Mouse (Mus musculus): Measurements from ENCODE around the gene Dlx6. TPM values are rescaled to one million over a fixed set of nuclear protein-coding genes. Genes with fewer than 3 reads are reported as not detected.

Dlx6 gene
- polyA plus RNA-seq, 1 experiment from 2014 or later, result not detected

- Histone ChIP-seq H3K36me3 (ENCODE audit: control insufficient read depth, insufficient read depth, low read length) (no peaks in the 10 kb centered on the region), H3K9me3 (ENCODE audit: control insufficient read depth, low read length) (no peaks in the 10 kb centered on the region), H3K9ac (replicated peaks; ENCODE audit: low read length) (no peak overlapping the region), H3K27ac (replicated peaks; ENCODE audit: low read depth, low read length) (no peak overlapping the region), H3K4me2 (ENCODE audit: low read length) (peak overlapping the region; percentile 6; the same call in 1 of the 2 replicates), H3K27me3 (ENCODE audit: control insufficient read depth, insufficient read depth, low read length) (peaks cover 93% of the 10 kb centered on the region), H3K4me1 (ENCODE audit: control insufficient read depth, insufficient read depth, low read length) (no peaks in the 10 kb centered on the region), H3K4me3 (replicated peaks; ENCODE audit: low read depth, low read length) (no peak overlapping the region)
- no peak for ATAC-seq (ENCODE audit: low FRiP score, low TSS enrichment)
- peak; percentile 64 for DNase-seq
- WGBS, result under 1% methylated on average over 20 of the region's 20 CpGs
Measured at GRCm38 (mm10) chr6:6856316-6856715, 6.8 kb upstream of the Dlx6 start.

- ATAC-seq (ENCODE audit: low FRiP score, low TSS enrichment) (no peak), DNase-seq (peak; percentile 8)
- WGBS, result 1% methylated on average over 4 of the region's 4 CpGs
- H3K27ac ChIP-seq (replicated peaks; ENCODE audit: low read depth, low read length), result no peak overlapping the region
- peaks cover 91% of the 10 kb centered on the region for H3K27me3 ChIP-seq (ENCODE audit: control insufficient read depth, insufficient read depth, low read length)
- H3K4me1 ChIP-seq (ENCODE audit: control insufficient read depth, insufficient read depth, low read length), result no peaks in the 10 kb centered on the region
- H3K36me3 ChIP-seq (ENCODE audit: control insufficient read depth, insufficient read depth, low read length), result no peaks in the 10 kb centered on the region
- H3K4me2 ChIP-seq (ENCODE audit: low read length), result no peak overlapping the region
- H3K4me3 ChIP-seq (replicated peaks; ENCODE audit: low read depth, low read length), result no peak overlapping the region
- no peaks in the 10 kb centered on the region for H3K9me3 ChIP-seq (ENCODE audit: control insufficient read depth, low read length)
- no peak overlapping the region for H3K9ac ChIP-seq (replicated peaks; ENCODE audit: low read length)
Measured at GRCm38 (mm10) chr6:6856881-6857280, 6.3 kb upstream of the Dlx6 start.

GRCm38 (mm10) chr6:6857766-6858165 is 5.4 kb upstream of the Dlx6 start:
- Histone ChIP-seq H3K4me1 (ENCODE audit: control insufficient read depth, insufficient read depth, low read length) (no peaks in the 10 kb centered on the region), H3K36me3 (ENCODE audit: control insufficient read depth, insufficient read depth, low read length) (no peaks in the 10 kb centered on the region), H3K9ac (replicated peaks; ENCODE audit: low read length) (no peak overlapping the region), H3K27me3 (ENCODE audit: control insufficient read depth, insufficient read depth, low read length) (peaks cover 91% of the 10 kb centered on the region), H3K9me3 (ENCODE audit: control insufficient read depth, low read length) (no peaks in the 10 kb centered on the region), H3K4me3 (replicated peaks; ENCODE audit: low read depth, low read length) (no peak overlapping the region), H3K27ac (replicated peaks; ENCODE audit: low read depth, low read length) (no peak overlapping the region), H3K4me2 (ENCODE audit: low read length) (no peak overlapping the region)
- ATAC-seq (ENCODE audit: low FRiP score, low TSS enrichment) (no peak), DNase-seq (peak; percentile 7)
- WGBS, result 7% methylated on average over 2 of the region's 2 CpGs

- ATAC-seq (ENCODE audit: low FRiP score, low TSS enrichment), result no peak
- H3K9ac ChIP-seq (replicated peaks; ENCODE audit: low read length), result no peak overlapping the region
- peaks cover 90% of the 10 kb centered on the region for H3K27me3 ChIP-seq (ENCODE audit: control insufficient read depth, insufficient read depth, low read length)
- H3K4me3 ChIP-seq (replicated peaks; ENCODE audit: low read depth, low read length), result no peak overlapping the region
- no peak overlapping the region for H3K27ac ChIP-seq (replicated peaks; ENCODE audit: low read depth, low read length)
- WGBS, result 0% methylated on average over 1 of the region's 1 CpGs
- H3K4me2 ChIP-seq (ENCODE audit: low read length), result no peak overlapping the region
- peak; percentile 6 for DNase-seq
- no peaks in the 10 kb centered on the region for H3K9me3 ChIP-seq (ENCODE audit: control insufficient read depth, low read length)
- peaks cover 6% of the 10 kb centered on the region; the same call in 1 of the 2 replicates for H3K4me1 ChIP-seq (ENCODE audit: control insufficient read depth, insufficient read depth, low read length)
- no peaks in the 10 kb centered on the region for H3K36me3 ChIP-seq (ENCODE audit: control insufficient read depth, insufficient read depth, low read length)
Measured at GRCm38 (mm10) chr6:6858571-6858970, 4.6 kb upstream of the Dlx6 start.

GRCm38 (mm10) chr6:6859111-6859949 is 3.8 kb upstream of the Dlx6 start:
- Histone ChIP-seq H3K9me3 (ENCODE audit: control insufficient read depth, low read length) (no peaks in the 10 kb centered on the region), H3K9ac (replicated peaks; ENCODE audit: low read length) (no peak overlapping the region), H3K36me3 (ENCODE audit: control insufficient read depth, insufficient read depth, low read length) (no peaks in the 10 kb centered on the region), H3K27me3 (ENCODE audit: control insufficient read depth, insufficient read depth, low read length) (peaks cover 89% of the 10 kb centered on the region), H3K4me3 (replicated peaks; ENCODE audit: low read depth, low read length) (peak overlapping the region; percentile 7; the same call in 1 of the 2 replicates), H3K4me1 (ENCODE audit: control insufficient read depth, insufficient read depth, low read length) (peaks cover 6% of the 10 kb centered on the region; the same call in 1 of the 2 replicates), H3K27ac (replicated peaks; ENCODE audit: low read depth, low read length) (no peak overlapping the region), H3K4me2 (ENCODE audit: low read length) (peak overlapping the region; percentile 30; the same call in 1 of the 2 replicates)
- ATAC-seq (ENCODE audit: low FRiP score, low TSS enrichment) (no peak), DNase-seq (peak; percentile 40)
- 0% methylated on average over 19 of the region's 19 CpGs for WGBS

GRCm38 (mm10) chr6:6859950-6860410 is 3.2 kb upstream of the Dlx6 start:
- peak; percentile 34 for DNase-seq
- H3K4me2 ChIP-seq (ENCODE audit: low read length), result peak overlapping the region; percentile 30
- under 1% methylated on average over 21 of the region's 21 CpGs for WGBS

GRCm38 (mm10) chr6:6860411-6861085 is 2.6 kb upstream of the Dlx6 start:
- peak overlapping the region; percentile 30 for H3K4me2 ChIP-seq (ENCODE audit: low read length)
- no peaks in the 10 kb centered on the region for H3K9me3 ChIP-seq (ENCODE audit: control insufficient read depth, low read length)
- H3K4me3 ChIP-seq (replicated peaks; ENCODE audit: low read depth, low read length), result peak overlapping the region; percentile 7
- no peak for ATAC-seq (ENCODE audit: low FRiP score, low TSS enrichment)
- no peaks in the 10 kb centered on the region for H3K36me3 ChIP-seq (ENCODE audit: control insufficient read depth, insufficient read depth, low read length)
- H3K27me3 ChIP-seq (ENCODE audit: control insufficient read depth, insufficient read depth, low read length), result peaks cover 89% of the 10 kb centered on the region
- peaks cover 6% of the 10 kb centered on the region; the same call in 1 of the 2 replicates for H3K4me1 ChIP-seq (ENCODE audit: control insufficient read depth, insufficient read depth, low read length)
- H3K9ac ChIP-seq (replicated peaks; ENCODE audit: low read length), result 0 out of 2 replicates have a peak overlapping the region, but pooled peaks have one; percentile 6
- peak overlapping the region; percentile 57 for H3K27ac ChIP-seq (replicated peaks; ENCODE audit: low read depth, low read length)
- DNase-seq, result peak; percentile 62
- 0% methylated on average over 33 of the region's 33 CpGs for WGBS

More at GRCm38 (mm10) chr6:6859950-6860410, 3.2 kb upstream of the Dlx6 start:
- no peaks in the 10 kb centered on the region for H3K9me3 ChIP-seq (ENCODE audit: control insufficient read depth, low read length)
- peak overlapping the region; percentile 57 for H3K27ac ChIP-seq (replicated peaks; ENCODE audit: low read depth, low read length)
- H3K9ac ChIP-seq (replicated peaks; ENCODE audit: low read length), result 0 out of 2 replicates have a peak overlapping the region, but pooled peaks have one; percentile 6
- H3K36me3 ChIP-seq (ENCODE audit: control insufficient read depth, insufficient read depth, low read length), result no peaks in the 10 kb centered on the region
- H3K27me3 ChIP-seq (ENCODE audit: control insufficient read depth, insufficient read depth, low read length), result peaks cover 89% of the 10 kb centered on the region
- peaks cover 6% of the 10 kb centered on the region; the same call in 1 of the 2 replicates for H3K4me1 ChIP-seq (ENCODE audit: control insufficient read depth, insufficient read depth, low read length)
- ATAC-seq (ENCODE audit: low FRiP score, low TSS enrichment), result no peak
- H3K4me3 ChIP-seq (replicated peaks; ENCODE audit: low read depth, low read length), result peak overlapping the region; percentile 7; the same call in 1 of the 2 replicates

- DNase-seq, result peak; percentile 37
- H3K27ac ChIP-seq (replicated peaks; ENCODE audit: low read depth, low read length), result peak overlapping the region; percentile 57; the same call in 1 of the 2 replicates
Measured at GRCm38 (mm10) chr6:6861086-6861797, 1.9 kb upstream of the Dlx6 start.

More at GRCm38 (mm10) chr6:6861086-6861797, 1.9 kb upstream of the Dlx6 start:
- Histone ChIP-seq H3K27me3 (ENCODE audit: control insufficient read depth, insufficient read depth, low read length) (peaks cover 91% of the 10 kb centered on the region), H3K4me1 (ENCODE audit: control insufficient read depth, insufficient read depth, low read length) (peaks cover 6% of the 10 kb centered on the region; the same call in 1 of the 2 replicates), H3K36me3 (ENCODE audit: control insufficient read depth, insufficient read depth, low read length) (no peaks in the 10 kb centered on the region), H3K4me2 (ENCODE audit: low read length) (peak overlapping the region; percentile 8; the same call in 1 of the 2 replicates), H3K4me3 (replicated peaks; ENCODE audit: low read depth, low read length) (0 out of 2 replicates have a peak overlapping the region, but pooled peaks have one; percentile 7), H3K9me3 (ENCODE audit: control insufficient read depth, low read length) (no peaks in the 10 kb centered on the region), H3K9ac (replicated peaks; ENCODE audit: low read length) (no peak overlapping the region; the same call in 1 of the 2 replicates)
- ATAC-seq (ENCODE audit: low FRiP score, low TSS enrichment), result no peak
- 2% methylated on average over 21 of the region's 21 CpGs for WGBS
